Mouse (Mus musculus) G1E-ER4 (cell line): ENCODE measurements around the gene Tmem101. TPM values are rescaled to one million over a fixed set of nuclear protein-coding genes. Genes with fewer than 3 reads are reported as not detected.

Source experiments
- GATA1 ChIP-seq: IDR thresholded peaks from one replicate; pipeline ENCODE4 v1.8.0; 2012; ENCODE audit warnings: low read length, inconsistent platforms
- polyA plus RNA-seq: library from polyadenylated mRNA; stranded (reverse); fragments of >175 nt; gene quantifications from 2 replicates; pipeline ENCODE4 v1.2.3, GENCODE M21; 2012

Gene Tmem101
- polyA plus RNA-seq, 1 experiment, result 13.0 TPM

DNA sequence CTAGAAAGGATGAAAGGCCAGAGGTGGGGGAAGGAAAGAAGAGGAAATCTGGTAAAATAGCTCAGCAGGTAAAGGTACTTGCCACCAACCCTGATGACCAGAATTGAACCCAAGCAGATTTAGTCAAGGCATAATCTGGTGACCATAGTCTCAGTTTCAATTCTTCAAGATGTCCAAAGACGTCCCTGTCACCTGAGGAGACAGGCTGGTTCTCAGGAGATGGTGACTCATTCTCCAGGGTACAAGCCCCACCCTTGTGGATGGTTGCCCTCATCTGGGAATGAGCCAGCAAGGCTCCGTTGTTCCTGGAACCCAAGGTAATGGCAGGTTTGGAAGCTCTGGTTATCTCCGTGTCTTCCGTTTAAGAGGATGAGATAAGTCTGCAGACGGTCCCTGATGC is 44.6 kb downstream of the Tmem101 start:
- TF ChIP-seq GATA1, result no peak

GRCm38 (mm10) chr11:102107732-102108131 is 48.5 kb downstream of the Tmem101 start, which contains the start of gene Pyy:
Gene Pyy, minus strand, starts transcription at chr11:102107832.
- TF ChIP-seq GATA1, result no peak

- no peak for TF ChIP-seq GATA1
These were observed 49.3 kb downstream of the Tmem101 start for GRCm38 (mm10) chr11:102106911-102107310.

Other genes with a start within 250 kb of the Tmem101 start
- not detected in 2 replicates for gene Sost, start 189.4 kb downstream of the Tmem101 start, polyA plus RNA-seq
- gene Cfap97d1, start 172.1 kb downstream of the Tmem101 start, polyA plus RNA-seq, result not detected in 2 replicates
- gene Dusp3, start 169.4 kb downstream of the Tmem101 start, polyA plus RNA-seq, result not detected in 2 replicates
- gene Mpp3, start 127.9 kb downstream of the Tmem101 start, polyA plus RNA-seq, result not detected in 2 replicates
- gene Cd300lg, start 114.9 kb downstream of the Tmem101 start, polyA plus RNA-seq, result not detected in 2 replicates
- 17.3 and 17.7 TPM in 2 replicates for gene Mpp2, start 67.9 kb downstream of the Tmem101 start, polyA plus RNA-seq
- not detected in 2 replicates for gene Ppy, start 55.1 kb downstream of the Tmem101 start, polyA plus RNA-seq
- not detected in 2 replicates for gene Pyy, start 48.6 kb downstream of the Tmem101 start, polyA plus RNA-seq
- gene Nags, start 10.9 kb downstream of the Tmem101 start, polyA plus RNA-seq, result not detected in 2 replicates
- gene Lsm12, start 28.9 kb upstream of the Tmem101 start, polyA plus RNA-seq, result 106 and 164 TPM in 2 replicates
- gene G6pc3, start 33.2 kb upstream of the Tmem101 start, polyA plus RNA-seq, result 21.2 and 21.5 TPM in 2 replicates
- gene Hdac5, start 73.8 kb upstream of the Tmem101 start, polyA plus RNA-seq, result 34.9 and 38.8 TPM in 2 replicates
- 4.7 and 11.3 TPM in 2 replicates for gene BC030867, start 92.5 kb upstream of the Tmem101 start, polyA plus RNA-seq
- gene Asb16, start 112.3 kb upstream of the Tmem101 start, polyA plus RNA-seq, result not detected in 2 replicates
- gene Tmub2, start 128.5 kb upstream of the Tmem101 start, polyA plus RNA-seq, result 35.4 and 44.5 TPM in 2 replicates
- gene Atxn7l3, start 140.2 kb upstream of the Tmem101 start, polyA plus RNA-seq, result 67.5 and 84.9 TPM in 2 replicates
- 180 and 263 TPM in 2 replicates for gene Ubtf, start 163.3 kb upstream of the Tmem101 start, polyA plus RNA-seq
- gene Slc4a1, start 209.8 kb upstream of the Tmem101 start, polyA plus RNA-seq, result 7.0 and 10.8 TPM in 2 replicates
- not detected in 2 replicates for gene Rundc3a, start 237.0 kb upstream of the Tmem101 start, polyA plus RNA-seq